Mouse (Mus musculus) effector memory CD4-positive, alpha-beta T cell, adult 5 months (primary cell): ENCODE results near the gene Hspa14. TPM values are rescaled to one million over a fixed set of nuclear protein-coding genes. Genes with fewer than 3 reads are reported as not detected.

ENCODE experiments used
- polyA plus RNA-seq: library from polyadenylated mRNA; unstranded; fragments of 100-300 nt; shearing (Covaris generic); gene quantifications from one replicate; pipeline ENCODE4 v1.2.1, GENCODE M21; 2017

Gene Hspa14
- 65.1 TPM for polyA plus RNA-seq

DNA sequence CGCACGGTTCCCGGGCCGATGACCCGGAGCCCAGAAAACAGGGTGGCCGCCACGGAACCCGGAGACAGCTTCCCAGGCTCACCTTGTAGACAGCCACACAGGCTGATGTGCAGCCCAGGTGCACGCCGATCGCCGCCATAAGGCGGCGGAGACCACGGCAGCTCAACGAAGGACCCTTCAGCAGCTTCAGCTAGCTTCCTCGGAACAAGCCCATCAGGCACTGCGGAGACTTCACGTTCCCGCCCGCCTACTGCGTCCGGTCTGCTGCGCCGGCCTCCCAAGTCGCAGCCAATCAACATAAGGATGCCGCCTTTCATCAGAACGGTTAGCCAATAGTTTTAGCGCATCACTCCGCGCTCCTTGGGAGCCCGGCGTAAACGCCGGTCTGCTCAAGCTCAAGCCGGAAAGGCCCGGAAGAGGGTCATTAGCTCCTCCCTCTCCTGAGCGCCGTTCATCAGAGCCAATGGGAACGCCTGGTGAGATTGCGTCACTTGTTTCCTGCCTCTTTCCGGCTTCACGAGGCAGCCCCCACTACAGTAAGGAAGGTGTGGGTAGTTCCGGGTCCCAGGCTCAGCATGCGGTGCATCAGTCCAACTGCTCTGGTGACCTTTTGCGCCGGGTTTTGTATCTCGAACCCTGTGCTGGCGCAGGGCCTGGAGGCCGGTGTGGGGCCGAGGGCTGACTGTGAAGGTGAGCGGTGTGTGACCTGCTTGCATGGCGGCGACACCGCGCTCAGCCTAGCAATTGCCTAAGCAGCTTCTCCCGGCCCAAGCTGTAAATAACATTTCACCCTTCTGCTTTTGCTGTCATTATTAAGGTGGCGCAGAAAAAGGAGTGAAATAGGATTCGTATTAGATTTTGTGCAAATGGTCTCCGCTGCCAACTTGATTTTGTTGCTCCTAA is at the start of gene Hspa14, which contains the start of the genes Gm45902 and Cdnf:
Hspa14 (minus strand) TSS at position 263 of the 903 bp plus-strand sequence.
Gm45902 (minus strand) TSS at position 239 of the 903 bp plus-strand sequence.
Cdnf (plus strand) TSS at position 479 of the 903 bp plus-strand sequence.

DNA sequence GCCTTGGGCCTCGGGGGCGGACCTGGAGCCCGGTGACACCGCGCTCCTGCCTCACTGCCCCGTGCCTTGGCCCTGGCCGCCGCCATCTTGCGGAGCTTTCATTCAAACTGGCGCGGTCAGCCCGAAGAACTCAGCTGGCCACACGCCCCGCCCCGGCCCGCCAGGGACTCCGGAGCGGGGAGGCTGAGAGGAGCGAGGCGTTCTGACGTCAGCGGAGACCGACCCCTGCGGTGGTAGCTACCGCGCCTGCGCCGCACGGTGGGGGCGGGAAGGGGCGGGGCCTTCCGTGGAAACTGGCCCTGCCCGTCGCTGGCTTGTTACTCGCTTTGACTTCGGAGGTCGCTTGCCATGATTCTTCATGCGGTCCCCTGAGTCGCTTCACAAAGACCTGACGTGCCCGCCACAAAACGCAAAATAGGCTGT is 37.7 kb downstream of the Hspa14 start, which contains the start of gene Suv39h2:
Suv39h2 (minus strand) TSS at position 171 of the 423 bp plus-strand sequence.

Other genes starting within 250 kb of the Hspa14 start
- gene Nmt2, start 228.6 kb downstream of the Hspa14 start, polyA plus RNA-seq, result 24.5 TPM
- 14.2 TPM for gene Rpp38, start 180.2 kb downstream of the Hspa14 start, polyA plus RNA-seq
- not detected for gene Acbd7, start 176.6 kb downstream of the Hspa14 start, polyA plus RNA-seq
- not detected for gene Olah, start 115.6 kb downstream of the Hspa14 start, polyA plus RNA-seq
- not detected for gene Meig1, start 90.2 kb downstream of the Hspa14 start, polyA plus RNA-seq
- gene Dclre1c, start 88.7 kb downstream of the Hspa14 start, polyA plus RNA-seq, result 21.8 TPM
- 5.5 TPM for gene Suv39h2, start 37.8 kb downstream of the Hspa14 start, polyA plus RNA-seq
- gene Gm45902, start within 50 bp of the Hspa14 start, polyA plus RNA-seq, result 4.5 TPM
- gene Cdnf, start 216 bp upstream of the Hspa14 start, polyA plus RNA-seq, result 0.97 TPM
- gene Fam107b, start 57.7 kb upstream of the Hspa14 start, polyA plus RNA-seq, result 648 TPM